In the genomic region with DNA sequence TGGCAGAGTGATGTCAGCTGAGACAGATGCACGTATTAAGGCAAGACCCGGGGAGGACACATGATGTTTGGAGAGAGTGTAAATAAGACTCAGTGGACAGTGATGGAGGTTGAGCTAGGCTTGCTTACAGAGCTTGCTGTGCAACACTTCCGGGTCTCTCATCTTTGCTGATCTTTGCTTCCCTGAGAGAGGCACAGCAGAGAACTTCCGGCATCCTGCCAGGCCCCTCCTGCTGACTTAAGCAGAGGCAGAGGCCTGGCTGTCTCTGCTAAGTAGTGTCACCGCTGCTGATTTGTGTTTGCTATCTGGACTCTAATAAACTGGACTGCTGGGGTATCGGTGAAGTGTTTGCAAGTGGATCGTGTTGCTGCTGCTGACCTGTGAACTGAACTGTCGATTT, we compare ENCODE assay signal across 9 mouse cellular contexts. TPM values are rescaled to one million over a fixed set of nuclear protein-coding genes. Genes with fewer than 3 reads are reported as not detected.
A peak's percentile ranks its signal among the peaks of the same experiment; 100 is the strongest.
DNase-seq lines count a peak whose midpoint lies in the region; ATAC-seq and TF ChIP-seq lines count a peak whose summit lies in the region.
"Had no signal": no experiment of that assay in that cellular context is flagged by ENCODE, and none has a peak within 500 bp of the region (broad histone marks: within the 10 kb centered on the region; RNA-seq: fewer than 3 reads in every experiment).

No protein-coding gene starts in this region.

- TF ChIP-seq POLR2A in spleen, adult 2 months (IDR thresholded peaks at IDR 0.05; ENCODE audit: low read depth, low read length): no peak

- WGBS in spleen, adult 2 months: 54% methylated on average over 8 of the region's 8 CpGs
- WGBS in limb, embryonic 10.5 days: 68% methylated on average over 8 of the region's 8 CpGs

- peaks cover 3% of the 10 kb centered on the region; the same call in 1 of the 2 replicates for H3K27me3 ChIP-seq in spleen, adult 2 months (ENCODE audit: control insufficient read depth, insufficient read depth, low read length)
- peaks cover 15% of the 10 kb centered on the region; the same call in 1 of the 2 replicates for H3K27me3 ChIP-seq in limb, embryonic 10.5 days (ENCODE audit: low read depth, poor library complexity, severe bottlenecking)

- H3K27ac ChIP-seq in spleen, adult 2 months (ENCODE audit: insufficient read depth, low read length): peak overlapping the region; percentile 65
- H3K27ac ChIP-seq in limb, embryonic 10.5 days: no peak overlapping the region

- H3K4me1 ChIP-seq in spleen, adult 2 months (ENCODE audit: control insufficient read depth, insufficient read depth, insufficient read length): peaks cover 2% of the 10 kb centered on the region; the same call in 1 of the 2 replicates
- peaks cover 31% of the 10 kb centered on the region for H3K4me1 ChIP-seq in limb, embryonic 10.5 days

- H3K36me3 ChIP-seq in spleen, adult 2 months (ENCODE audit: control insufficient read depth, insufficient read depth, low read length): no peaks in the 10 kb centered on the region
- no peaks in the 10 kb centered on the region for H3K36me3 ChIP-seq in limb, embryonic 10.5 days

- no peaks in the 10 kb centered on the region for H3K9me3 ChIP-seq in limb, embryonic 10.5 days (replicated peaks)

- TF ChIP-seq CTCF in spleen, adult 2 months (IDR thresholded peaks at IDR 0.05; ENCODE audit: extremely low read depth, insufficient read depth, insufficient read length, insufficient replicate concordance): no peak

- no peak for ATAC-seq in erythroid progenitor cell, adult 5-6 weeks (replicated peaks; ENCODE audit: low FRiP score, poor library complexity, severe bottlenecking)
- no peak for ATAC-seq in megakaryocyte-erythroid progenitor cell, adult 5-6 weeks (replicated peaks; ENCODE audit: low FRiP score, low TSS enrichment, poor library complexity, severe bottlenecking)

- no peak overlapping the region for H3K4me3 ChIP-seq in spleen, adult 2 months (ENCODE audit: extremely low read depth, insufficient read depth, insufficient read length)
- no peak overlapping the region for H3K4me3 ChIP-seq in limb, embryonic 10.5 days
- H3K4me3 ChIP-seq: myocyte had no signal

- DNase-seq in spleen, adult 2 months (ENCODE audit: low read depth in 1 of 2, low spot score in 2 of 2): peak in 1 of 2 experiments; percentile 37
- no peak for DNase-seq in spleen, adult 12 weeks (ENCODE audit: low spot score)
- peak; percentile 69 for DNase-seq in gastrocnemius, adult 18-20 months (ENCODE audit: low spot score)
- DNase-seq in kidney, adult 9 months: peak; percentile 75
- DNase-seq in thymus, postnatal 0 days (ENCODE audit: low spot score): peak; percentile 44
- no peak for DNase-seq in limb, embryonic 10.5 days (ENCODE audit: low spot score)

RNA-seq across cellular contexts. Expression of a gene that starts 40.6 kb away (rescaled TPM):
- polyA plus RNA-seq in spleen, adult 2 months (2012; rRNA removed): 49.6 and 57.7 TPM in 2 replicates
- 1 to 10 TPM; 3.2 to 4.0 TPM for total RNA-seq in gastrocnemius, adult 18-20 months (2021)
- 7.1 and 7.6 TPM in 2 replicates for polyA plus RNA-seq in thymus, postnatal 0 days (2015; fragmentation: Nextera tagmentation; extraction: Ambion mirVana)
- total RNA-seq in erythroid progenitor cell, adult 5-6 weeks (2015; ENCODE audit: low replicate concordance): 2.9 and 3.8 TPM in 2 replicates
- total RNA-seq in erythroid progenitor cell, adult 5-6 weeks (2017; ENCODE audit: low replicate concordance): 0.51 and 3.8 TPM in 2 replicates
- 2.8 TPM in 2 replicates for polyA plus RNA-seq in limb, embryonic 10.5 days (2016; fragmentation: Nextera tagmentation; extraction: Ambion mirVana)
- total RNA-seq in megakaryocyte-erythroid progenitor cell, adult 5-6 weeks (2014; fragmentation: Nextera tagmentation): 1.8 and 2.9 TPM in 2 replicates
- total RNA-seq in megakaryocyte-erythroid progenitor cell, adult 5-6 weeks (2017): 1.2 and 3.1 TPM in 2 replicates

RNA-seq across cellular contexts. Expression of a gene that starts 55.6 kb away (rescaled TPM):
- 90.0 and 101 TPM in 2 replicates for polyA plus RNA-seq in spleen, adult 2 months (2012; rRNA removed)
- total RNA-seq in gastrocnemius, adult 18-20 months (2021): 1 to 10 TPM; 6.1 to 6.8 TPM
- 20.0 and 20.4 TPM in 2 replicates for polyA plus RNA-seq in thymus, postnatal 0 days (2015; fragmentation: Nextera tagmentation; extraction: Ambion mirVana)
- total RNA-seq in erythroid progenitor cell, adult 5-6 weeks (2015; ENCODE audit: low replicate concordance): 2.1 and 7.6 TPM in 2 replicates
- total RNA-seq in erythroid progenitor cell, adult 5-6 weeks (2017; ENCODE audit: low replicate concordance): 3.0 and 4.8 TPM in 2 replicates
- polyA plus RNA-seq in limb, embryonic 10.5 days (2016; fragmentation: Nextera tagmentation; extraction: Ambion mirVana): 5.3 and 8.2 TPM in 2 replicates
- total RNA-seq in megakaryocyte-erythroid progenitor cell, adult 5-6 weeks (2014; fragmentation: Nextera tagmentation): 1.4 and 3.3 TPM in 2 replicates
- total RNA-seq in megakaryocyte-erythroid progenitor cell, adult 5-6 weeks (2017): 2.1 and 11.1 TPM in 2 replicates

Comparison
In these comparisons a context has a peak if more than half of its experiments do, and no peak if none do; other contexts are left out.
1. DNase-seq: peak in gastrocnemius, adult 18-20 months (single experiment), kidney, adult 9 months (single experiment) and thymus, postnatal 0 days (single experiment); none in spleen, adult 12 weeks (single experiment) and limb, embryonic 10.5 days (single experiment).